Mouse (Mus musculus) neural tube, embryonic 13.5 days (tissue): ENCODE results near the gene Sufu. TPM values are rescaled to one million over a fixed set of nuclear protein-coding genes. Genes with fewer than 3 reads are reported as not detected.

Experiments
- ATAC-seq: fragments of 200-750 bp; cut with Nextera tagmentation; 2 replicates; pipeline ENCODE4 v1.8.0; 2017; ENCODE audit warnings: low read depth, mild to moderate bottlenecking, moderate TSS enrichment, moderate library complexity
- H3K27ac ChIP-seq: fragments of 300-500 bp; sonication (generic); replicated peaks from 2 replicates; pipeline ENCODE4 v1.5.1; 2015; ENCODE audit warnings: moderate library complexity, mild to moderate bottlenecking, inconsistent platforms
- H3K27me3 ChIP-seq: fragments of 300-500 bp; sonication (generic); 2 replicates; pipeline ENCODE4 v1.6.1; 2015; ENCODE audit warnings: mild to moderate bottlenecking, inconsistent platforms
- H3K36me3 ChIP-seq: fragments of 300-500 bp; sonication (generic); 2 replicates; pipeline ENCODE4 v1.6.1; 2015; ENCODE audit warnings: mild to moderate bottlenecking, inconsistent platforms
- H3K4me1 ChIP-seq: fragments of 300-500 bp; sonication (generic); replicated peaks from 2 replicates; pipeline ENCODE4 v1.6.1; 2015; ENCODE audit warnings: inconsistent platforms
- H3K4me2 ChIP-seq: fragments of 300-500 bp; sonication (generic); 2 replicates; pipeline ENCODE4 v1.6.1; 2015; ENCODE audit warnings: inconsistent platforms, mild to moderate bottlenecking, moderate library complexity
- H3K4me3 ChIP-seq: fragments of 300-500 bp; sonication (generic); 2 replicates; pipeline ENCODE4 v1.5.1; 2015; ENCODE audit warnings: mild to moderate bottlenecking, inconsistent platforms
- H3K9ac ChIP-seq: fragments of 300-500 bp; sonication (generic); 2 replicates; pipeline ENCODE4 v1.6.1; 2015; ENCODE audit warnings: moderate library complexity, mild to moderate bottlenecking, inconsistent platforms
- H3K9me3 ChIP-seq: fragments of 300-500 bp; sonication (generic); 2 replicates; pipeline ENCODE4 v1.6.1; 2016; ENCODE audit warnings: inconsistent platforms
- WGBS: fragments of 180-500 bp; shearing (Covaris S2); methylation state at CpG from one replicate; pipeline ENCODE4 v1.1.7; 2015; 5-methylcytosine and 5-hydroxymethylcytosine counted together
- polyA plus RNA-seq: library from polyadenylated mRNA; unstranded; fragments of >200 nt; fragmentation: Nextera tagmentation; extraction: Ambion mirVana; gene quantifications from 2 replicates; pipeline ENCODE4 v1.2.1, GENCODE M21; 2015

Sufu gene
- polyA plus RNA-seq, 1 experiment from 2014 or later = 24.8 TPM

- Histone ChIP-seq H3K4me3 (peak overlapping the region; percentile 96), H3K27me3 (no peaks in the 10 kb centered on the region), H3K27ac (peak overlapping the region; percentile 100), H3K9me3 (no peaks in the 10 kb centered on the region), H3K4me2 (peak overlapping the region; percentile 99), H3K9ac (peak overlapping the region; percentile 100), H3K4me1 (peaks cover 55% of the 10 kb centered on the region), H3K36me3 (peaks cover 35% of the 10 kb centered on the region)
- no peak for ATAC-seq
- 0% methylated on average over 4 of the region's 4 CpGs for WGBS
Measured at GRCm38 (mm10) chr19:46504085-46504552, 107.4 kb downstream of the Sufu start.

- 56% methylated on average over 9 of the region's 9 CpGs for WGBS
- Histone ChIP-seq H3K4me1 (peaks cover 60% of the 10 kb centered on the region), H3K27ac (peak overlapping the region; percentile 100), H3K4me2 (peak overlapping the region; percentile 99), H3K9me3 (no peaks in the 10 kb centered on the region), H3K4me3 (peak overlapping the region; percentile 96), H3K36me3 (peaks cover 42% of the 10 kb centered on the region), H3K9ac (peak overlapping the region; percentile 100), H3K27me3 (no peaks in the 10 kb centered on the region)
- ATAC-seq = no peak
Measured at GRCm38 (mm10) chr19:46504822-46505417, 108.2 kb downstream of the Sufu start.

DNA sequence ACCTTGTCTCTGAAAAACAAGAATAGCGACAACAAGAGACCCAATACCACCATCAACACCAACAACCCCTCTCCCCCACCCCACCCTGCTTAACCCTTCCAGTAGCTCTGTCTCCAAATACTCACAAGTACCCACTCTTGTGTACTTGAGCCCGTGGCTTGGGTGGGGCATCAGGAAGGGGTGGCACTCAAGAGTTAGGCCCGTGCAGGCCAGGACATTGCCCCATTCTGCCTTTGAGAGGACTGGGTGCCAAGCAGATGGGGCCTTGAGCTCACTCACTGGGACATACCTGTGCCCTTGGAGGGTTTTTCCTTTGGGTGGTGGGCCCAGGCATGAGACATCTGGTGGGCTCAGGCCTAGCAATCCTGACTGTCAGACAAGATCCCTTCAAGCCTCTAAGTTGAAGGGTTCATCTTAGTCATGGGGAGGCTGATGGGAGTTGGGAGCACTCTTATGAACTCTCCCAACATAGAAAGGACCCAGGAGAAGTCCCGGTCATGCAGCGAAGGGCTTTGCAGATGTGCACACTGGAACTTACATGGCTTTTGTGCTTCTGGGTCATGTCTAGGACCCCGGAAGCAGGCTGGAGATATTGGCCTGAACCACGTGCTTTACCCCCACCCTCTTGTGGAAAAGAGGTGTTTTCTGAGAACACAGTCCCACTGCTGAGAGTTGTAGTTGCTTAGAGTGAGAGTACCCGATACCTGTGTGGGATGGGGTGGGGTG, 109.1 kb downstream of the Sufu start:
- Histone ChIP-seq H3K9ac (peak overlapping the region; percentile 100), H3K27me3 (no peaks in the 10 kb centered on the region), H3K27ac (peak overlapping the region; percentile 90), H3K36me3 (peaks cover 50% of the 10 kb centered on the region), H3K4me1 (peaks cover 69% of the 10 kb centered on the region), H3K4me3 (peak overlapping the region; percentile 96), H3K4me2 (peak overlapping the region; percentile 99), H3K9me3 (no peaks in the 10 kb centered on the region)
- 73% methylated on average over 8 of the region's 8 CpGs for WGBS
- no peak for ATAC-seq

GRCm38 (mm10) chr19:46506372-46506717, 109.6 kb downstream of the Sufu start:
- H3K27ac ChIP-seq = peak overlapping the region; percentile 90
- H3K27me3 ChIP-seq = no peaks in the 10 kb centered on the region
- H3K9ac ChIP-seq = peak overlapping the region; percentile 100
- peaks cover 56% of the 10 kb centered on the region for H3K36me3 ChIP-seq
- ATAC-seq = no peak
- H3K4me2 ChIP-seq = peak overlapping the region; percentile 99
- WGBS = 40% methylated on average over 3 of the region's 3 CpGs
- peaks cover 74% of the 10 kb centered on the region for H3K4me1 ChIP-seq
- peak overlapping the region; percentile 96 for H3K4me3 ChIP-seq
- no peaks in the 10 kb centered on the region for H3K9me3 ChIP-seq

DNA sequence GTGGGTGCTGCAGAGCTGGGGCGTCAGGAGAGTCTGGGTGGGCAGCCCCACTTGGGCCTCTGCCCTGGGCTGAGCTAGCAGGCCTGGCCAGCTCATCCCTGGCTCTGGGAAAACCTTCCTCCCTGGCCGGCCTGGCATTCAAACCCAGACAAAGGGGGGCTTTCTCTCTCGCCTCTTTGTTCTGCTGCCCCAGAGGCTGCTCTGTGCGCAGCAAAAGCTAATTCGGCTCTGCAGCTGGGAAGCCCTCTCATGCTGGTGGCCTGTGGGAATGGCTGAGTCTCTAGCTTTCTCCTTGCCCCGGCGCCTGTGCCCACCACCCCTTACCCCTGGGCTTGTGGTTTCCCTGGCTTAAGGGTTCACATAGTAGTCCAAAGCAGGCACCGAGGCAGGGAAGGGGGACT, 110.5 kb downstream of the Sufu start:
- H3K36me3 ChIP-seq = peaks cover 64% of the 10 kb centered on the region
- peaks cover 74% of the 10 kb centered on the region for H3K4me1 ChIP-seq
- H3K9me3 ChIP-seq = no peaks in the 10 kb centered on the region
- H3K4me2 ChIP-seq = peak overlapping the region; percentile 99
- 12% methylated on average over 8 of the region's 8 CpGs for WGBS
- ATAC-seq = peak; percentile 16; the same call in 1 of the 2 replicates
- no peaks in the 10 kb centered on the region for H3K27me3 ChIP-seq
- peak overlapping the region; percentile 96 for H3K4me3 ChIP-seq
- H3K9ac ChIP-seq = peak overlapping the region; percentile 100
- H3K27ac ChIP-seq = peak overlapping the region; percentile 90

DNA sequence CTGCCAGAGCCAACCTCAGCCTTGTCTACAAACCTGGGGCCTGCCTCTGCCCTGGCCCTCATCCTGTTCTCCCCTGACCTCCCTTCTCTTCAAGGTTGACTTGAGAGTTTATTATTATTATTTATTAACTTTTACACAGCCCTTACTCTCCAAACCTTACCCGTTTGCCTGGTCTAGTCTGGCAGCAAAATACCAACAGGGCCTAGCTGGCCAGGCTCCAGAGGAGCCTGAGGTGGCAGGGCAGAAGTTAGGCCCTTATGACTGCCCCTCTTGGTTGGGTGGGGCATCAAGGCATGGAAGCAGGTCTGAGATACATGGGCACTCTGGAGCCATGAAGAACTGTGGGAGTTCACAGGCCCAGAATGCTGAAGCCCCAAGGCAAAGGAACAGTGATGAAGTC, 111.1 kb downstream of the Sufu start:
- Histone ChIP-seq H3K9ac (peak overlapping the region; percentile 100), H3K4me2 (peak overlapping the region; percentile 99), H3K27me3 (no peaks in the 10 kb centered on the region), H3K9me3 (no peaks in the 10 kb centered on the region), H3K4me3 (peak overlapping the region; percentile 96), H3K36me3 (peaks cover 70% of the 10 kb centered on the region), H3K4me1 (peaks cover 74% of the 10 kb centered on the region), H3K27ac (peak overlapping the region; percentile 90)
- 67% methylated on average over 1 of the region's 1 CpGs for WGBS
- no peak for ATAC-seq

DNA sequence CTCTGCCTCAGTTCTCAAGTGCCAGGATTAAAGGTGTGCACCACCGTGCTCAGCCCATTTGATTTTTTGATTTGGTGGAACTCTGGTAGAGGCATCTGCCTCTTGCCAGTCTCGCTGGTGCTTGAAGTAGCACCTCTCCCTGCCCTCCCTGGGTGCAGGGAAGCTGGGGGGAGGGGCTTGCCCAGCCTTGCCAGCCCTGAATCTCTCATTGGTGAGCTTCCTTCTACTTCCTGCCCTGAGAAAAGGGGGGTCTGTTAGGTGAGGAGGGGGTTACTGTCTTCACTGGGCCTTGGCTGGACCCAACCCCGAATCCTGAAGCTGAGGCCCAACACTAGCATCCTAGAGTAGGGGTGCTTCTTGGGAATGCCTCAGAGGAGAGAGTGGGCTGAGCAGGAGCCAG, 112.0 kb downstream of the Sufu start:
- Histone ChIP-seq H3K9me3 (no peaks in the 10 kb centered on the region), H3K27ac (peak overlapping the region; percentile 90; the same call in 1 of the 2 replicates), H3K4me1 (peaks cover 74% of the 10 kb centered on the region), H3K36me3 (peaks cover 80% of the 10 kb centered on the region), H3K4me3 (no peak overlapping the region), H3K9ac (peak overlapping the region; percentile 100), H3K27me3 (no peaks in the 10 kb centered on the region), H3K4me2 (peak overlapping the region; percentile 99)
- no peak for ATAC-seq
- 31% methylated on average over 3 of the region's 3 CpGs for WGBS

DNA sequence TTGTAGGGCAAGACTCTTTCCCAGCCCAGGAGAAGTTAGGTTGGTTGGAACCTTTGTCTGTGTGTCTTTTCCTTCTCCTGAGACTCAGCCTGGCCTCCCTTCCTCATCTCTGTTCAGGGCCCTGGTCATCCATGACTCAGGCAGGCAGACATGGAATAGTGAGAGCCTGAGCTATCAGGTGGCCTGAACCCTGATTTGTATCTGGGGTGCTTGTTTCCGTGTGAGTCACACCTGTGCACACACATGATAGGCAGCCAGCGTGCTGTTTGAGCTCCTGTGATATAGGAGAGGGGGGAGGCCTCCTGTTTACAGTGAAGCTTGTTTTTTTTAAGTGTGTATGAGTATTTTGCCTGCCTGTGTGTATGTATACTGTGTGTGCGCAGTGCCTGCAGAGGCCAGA, 112.5 kb downstream of the Sufu start:
- H3K27me3 ChIP-seq = no peaks in the 10 kb centered on the region
- no peak for ATAC-seq
- 73% methylated on average over 3 of the region's 3 CpGs for WGBS
- peak overlapping the region; percentile 100 for H3K9ac ChIP-seq
- no peak overlapping the region for H3K4me3 ChIP-seq
- H3K4me1 ChIP-seq = peaks cover 72% of the 10 kb centered on the region
- no peaks in the 10 kb centered on the region for H3K9me3 ChIP-seq
- peaks cover 84% of the 10 kb centered on the region for H3K36me3 ChIP-seq
- H3K4me2 ChIP-seq = peak overlapping the region; percentile 99
- 0 out of 2 replicates have a peak overlapping the region, but pooled peaks have one; percentile 90 for H3K27ac ChIP-seq

- H3K36me3 ChIP-seq = peaks cover 90% of the 10 kb centered on the region
- 74% methylated on average over 4 of the region's 4 CpGs for WGBS
- H3K9me3 ChIP-seq = no peaks in the 10 kb centered on the region
- no peak overlapping the region for H3K4me3 ChIP-seq
- peak overlapping the region; percentile 99; the same call in 1 of the 2 replicates for H3K4me2 ChIP-seq
- H3K4me1 ChIP-seq = peaks cover 66% of the 10 kb centered on the region
- no peak for ATAC-seq
- 0 out of 2 replicates have a peak overlapping the region, but pooled peaks have one; percentile 18 for H3K27ac ChIP-seq
- no peaks in the 10 kb centered on the region for H3K27me3 ChIP-seq
- H3K9ac ChIP-seq = no peak overlapping the region
Measured at GRCm38 (mm10) chr19:46509736-46510135, 113.0 kb downstream of the Sufu start.

DNA sequence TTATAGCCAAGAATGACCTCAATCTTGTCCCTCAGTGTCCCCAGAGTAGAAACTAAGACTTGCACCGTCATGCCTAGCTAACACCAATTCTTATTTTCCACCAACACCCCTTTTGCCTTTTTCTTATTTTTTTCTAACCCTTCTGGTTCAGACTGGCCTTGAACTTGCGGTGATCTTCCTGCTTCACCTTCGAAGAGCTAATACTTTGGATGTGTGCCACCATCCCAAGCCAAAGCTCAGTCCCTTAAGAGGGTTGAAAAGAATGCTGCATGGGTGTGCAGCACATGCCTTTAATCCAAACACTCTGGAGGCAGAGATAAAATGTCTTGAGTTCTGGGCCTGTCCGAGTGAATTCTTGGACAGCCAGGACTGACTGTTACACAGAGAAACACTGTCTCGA, 113.7 kb downstream of the Sufu start:
- Histone ChIP-seq H3K9me3 (no peaks in the 10 kb centered on the region), H3K4me1 (peaks cover 60% of the 10 kb centered on the region), H3K27me3 (no peaks in the 10 kb centered on the region), H3K4me2 (no peak overlapping the region), H3K9ac (no peak overlapping the region), H3K36me3 (peaks cover 92% of the 10 kb centered on the region), H3K27ac (peak overlapping the region; percentile 18; the same call in 1 of the 2 replicates), H3K4me3 (no peak overlapping the region)
- WGBS = 81% methylated on average over 5 of the region's 5 CpGs
- no peak for ATAC-seq

DNA sequence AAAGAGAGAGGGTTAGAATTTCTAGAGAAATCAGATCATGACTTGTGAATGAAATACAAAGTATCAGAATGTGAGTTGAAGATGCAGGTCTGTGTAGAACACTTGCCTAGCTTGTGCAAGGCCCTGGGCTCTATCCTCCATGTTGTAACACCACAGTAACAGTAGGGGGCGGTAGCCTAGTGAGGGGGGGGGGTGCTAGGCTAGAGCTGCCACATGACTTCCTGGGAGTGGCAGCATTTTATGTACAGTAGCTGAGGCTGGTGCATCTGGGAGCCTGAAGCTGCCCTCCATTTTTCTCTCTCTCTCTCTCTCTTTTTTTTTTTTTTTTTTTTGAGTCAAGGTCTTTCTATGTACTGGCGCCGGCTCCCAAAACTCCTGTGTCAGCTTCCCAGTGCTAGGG, 114.1 kb downstream of the Sufu start:
- Histone ChIP-seq H3K27ac (no peak overlapping the region), H3K4me2 (no peak overlapping the region), H3K36me3 (peaks cover 94% of the 10 kb centered on the region), H3K4me3 (no peak overlapping the region), H3K27me3 (no peaks in the 10 kb centered on the region), H3K9me3 (no peaks in the 10 kb centered on the region), H3K9ac (no peak overlapping the region), H3K4me1 (peaks cover 55% of the 10 kb centered on the region)
- WGBS = 70% methylated on average over 3 of the region's 3 CpGs
- no peak for ATAC-seq

GRCm38 (mm10) chr19:46511263-46511662, 114.6 kb downstream of the Sufu start:
- Histone ChIP-seq H3K4me2 (no peak overlapping the region), H3K36me3 (peaks cover 93% of the 10 kb centered on the region), H3K4me1 (peaks cover 51% of the 10 kb centered on the region), H3K27me3 (no peaks in the 10 kb centered on the region), H3K9ac (no peak overlapping the region), H3K9me3 (no peaks in the 10 kb centered on the region), H3K27ac (no peak overlapping the region), H3K4me3 (no peak overlapping the region)
- no peak for ATAC-seq
- 89% methylated on average over 10 of the region's 10 CpGs for WGBS
